ENCODE assay signal across 18 mouse cellular contexts in the genomic region with DNA sequence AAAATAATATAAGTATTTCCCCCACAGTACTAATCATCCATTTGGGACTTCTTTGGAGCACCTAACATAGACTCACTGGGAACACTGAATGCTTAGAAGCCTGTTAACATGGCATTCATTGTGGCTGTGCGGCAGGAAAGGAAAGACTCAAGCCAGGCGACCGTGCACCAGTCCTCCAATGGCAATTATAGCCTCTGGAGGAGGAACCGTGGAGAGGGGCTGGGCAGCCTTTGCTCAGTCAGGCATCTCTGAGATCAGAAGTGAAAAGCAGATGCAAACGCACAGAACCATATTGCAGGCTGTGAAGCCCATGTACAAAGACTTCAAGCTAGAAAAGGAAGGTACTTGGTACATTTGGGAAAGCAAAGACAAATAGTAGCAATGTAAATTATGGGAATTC. TPM values are rescaled to one million over a fixed set of nuclear protein-coding genes. Genes with fewer than 3 reads are reported as not detected.
A peak's percentile ranks its signal among the peaks of the same experiment; 100 is the strongest.
DNase-seq lines count a peak whose midpoint lies in the region; ATAC-seq and TF ChIP-seq lines count a peak whose summit lies in the region.
"Had no signal": no experiment of that assay in that cellular context is flagged by ENCODE, and none has a peak within 500 bp of the region (broad histone marks: within the 10 kb centered on the region; RNA-seq: fewer than 3 reads in every experiment).

No protein-coding gene starts in this region.

- peak; percentile 78 for ATAC-seq in forebrain, embryonic 15.5 days (replicated peaks)
- ATAC-seq: intestine, postnatal 0 days; Patski had no signal

- H3K4me3 ChIP-seq in gastrocnemius, adult 2 months: no peak overlapping the region
- no peak overlapping the region for H3K4me3 ChIP-seq in forebrain, embryonic 15.5 days
- H3K4me3 ChIP-seq: left cerebral cortex, adult 2 months; limb, embryonic 13.5 days; liver, embryonic 15.5 days; midbrain, embryonic 10.5 days had no signal

- no peaks in the 10 kb centered on the region for H3K27me3 ChIP-seq in forebrain, embryonic 15.5 days
- no peaks in the 10 kb centered on the region for H3K27me3 ChIP-seq in splenic B cell, adult 2 months (ENCODE audit: control insufficient read depth, insufficient read depth, low read length, poor library complexity, severe bottlenecking)
- H3K27me3 ChIP-seq: limb, embryonic 13.5 days; liver, embryonic 15.5 days; Patski had no signal

- no peak for DNase-seq in gastrocnemius, adult 2 months
- DNase-seq in gastrocnemius, postnatal 14 days: no peak
- DNase-seq in left cerebral cortex, postnatal 4 days: peak; percentile 45
- DNase-seq in left cerebral cortex, postnatal 25 days (ENCODE audit: low spot score in 2 of 2): no peak
- DNase-seq in splenic B cell, adult 2 months (ENCODE audit: low read depth, low spot score): peak; percentile 43
- DNase-seq in right cerebral cortex, postnatal 25 days: no peak
- DNase-seq: cerebellum, adult 11 months; cerebellum, postnatal 36 days; gastrocnemius, postnatal 36 days; lung, postnatal 10 days had no signal

- peak overlapping the region; percentile 2; the same call in 1 of the 2 replicates for H3K27ac ChIP-seq in gastrocnemius, adult 2 months
- H3K27ac ChIP-seq in forebrain, embryonic 15.5 days (replicated peaks): no peak overlapping the region; the same call in 1 of the 2 replicates
- H3K27ac ChIP-seq: left cerebral cortex, adult 2 months; limb, embryonic 13.5 days; liver, embryonic 15.5 days; midbrain, embryonic 10.5 days had no signal

- H3K4me1 ChIP-seq in forebrain, embryonic 15.5 days: peaks cover 43% of the 10 kb centered on the region

- H3K36me3 ChIP-seq in forebrain, embryonic 15.5 days: no peaks in the 10 kb centered on the region
- H3K36me3 ChIP-seq in splenic B cell, adult 2 months (ENCODE audit: control insufficient read depth, insufficient read depth, low read length, poor library complexity, severe bottlenecking): no peaks in the 10 kb centered on the region
- H3K36me3 ChIP-seq: limb, embryonic 13.5 days; liver, embryonic 15.5 days; midbrain, embryonic 10.5 days had no signal

- intact Hi-C loops in gastrocnemius, adult 2 months (cut with DNase I): loop anchor here (5.0 kb wide), 1 partner anchor 40 kb away; no protein-coding TSS in a partner anchor
- intact Hi-C loops in gastrocnemius, postnatal 14 days (cut with DNase I; ENCODE audit: low total_unique reads): no loop called here
- intact Hi-C loops in left cerebral cortex, postnatal 4 days (cut with DNase I): no loop called here
- intact Hi-C loops in left cerebral cortex, postnatal 25 days (cut with DNase I): no loop called here

- no peak overlapping the region for H3K9ac ChIP-seq in forebrain, embryonic 15.5 days (replicated peaks)
- H3K9ac ChIP-seq: limb, embryonic 13.5 days; liver, embryonic 15.5 days had no signal

- WGBS in forebrain, embryonic 15.5 days: 2% methylated on average over 5 of the region's 5 CpGs

- no peak for TF ChIP-seq CTCF in gastrocnemius, adult 2 months (IDR thresholded peaks at IDR 0.05)

- H3K9me3 ChIP-seq in forebrain, embryonic 15.5 days: no peaks in the 10 kb centered on the region
- H3K9me3 ChIP-seq: limb, embryonic 13.5 days; liver, embryonic 15.5 days; midbrain, embryonic 10.5 days had no signal

- H3K4me2 ChIP-seq in forebrain, embryonic 15.5 days (replicated peaks): no peak overlapping the region
- H3K4me2 ChIP-seq: heart, embryonic 11.5 days; limb, embryonic 13.5 days; liver, embryonic 15.5 days had no signal

RNA-seq across cellular contexts. Expression of gene Ubl3, which starts 20.4 kb away (rescaled TPM):
- total RNA-seq in gastrocnemius, adult 2 months (2021): 100 to 1,000 TPM; 140 to 141 TPM
- 10 to 100 TPM; 79.5 to 82.3 TPM for total RNA-seq in gastrocnemius, postnatal 14 days (2021)
- total RNA-seq in left cerebral cortex, postnatal 4 days (2021): 10 to 100 TPM; 88.4 to 91.0 TPM
- total RNA-seq in left cerebral cortex, postnatal 25 days (2021): 100 to 1,000 TPM; 232 to 236 TPM
- 87.8 and 91.1 TPM in 2 replicates for polyA plus RNA-seq in forebrain, embryonic 15.5 days (2015; fragmentation: Nextera tagmentation; extraction: Ambion mirVana)

Comparison
In these comparisons a context has a peak if more than half of its experiments do, and no peak if none do; other contexts are left out.
1. DNase-seq: peak in left cerebral cortex, postnatal 4 days (single experiment) and splenic B cell, adult 2 months (single experiment); none in gastrocnemius, adult 2 months (single experiment), gastrocnemius, postnatal 14 days (single experiment), left cerebral cortex, postnatal 25 days (0 of 2) and right cerebral cortex, postnatal 25 days (single experiment).